Mouse (Mus musculus) erythroblast, embryonic 14.5 days (primary cell): Measurements from ENCODE around the gene Tada2b.

Source experiments
- GATA1 ChIP-seq: IDR thresholded peaks from 2 replicates; pipeline ENCODE4 v1.6.1; 2012; ENCODE audit warnings: low read length, inconsistent platforms, mixed read lengths
- TAL1 ChIP-seq: IDR thresholded peaks from 3 replicates; pipeline ENCODE4 v1.6.1; 2012; ENCODE audit warnings: low read length, inconsistent platforms, mixed read lengths

DNA sequence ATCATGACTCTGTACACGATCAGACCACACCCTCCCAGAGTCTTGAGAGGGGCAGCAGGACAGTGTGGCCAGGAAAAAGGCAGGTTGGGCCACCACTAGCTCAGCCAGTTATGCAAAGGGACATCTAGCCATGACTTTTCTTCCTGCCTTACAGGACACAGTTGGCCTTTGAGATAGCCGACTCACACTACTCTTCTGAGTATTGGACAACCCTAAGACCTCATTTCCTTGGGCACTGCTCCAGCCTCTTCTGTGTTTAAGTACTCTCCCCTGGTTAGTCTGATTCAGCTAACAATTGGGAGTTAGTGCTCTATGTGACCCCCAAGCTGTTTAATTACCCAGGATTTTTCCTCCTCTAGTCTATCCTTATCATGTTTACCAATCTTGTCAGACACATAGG, 4.3 kb downstream of the Tada2b start:
- TF ChIP-seq GATA1 (no peak), TAL1 (no peak)
